Mouse (Mus musculus) cerebellum, adult 11 months (tissue): ENCODE data around the gene Mdfi.

Experiments
- DNase-seq: peaks from one replicate; pipeline ENCODE4 v3.0.0; 2022

Mdfi gene

DNA sequence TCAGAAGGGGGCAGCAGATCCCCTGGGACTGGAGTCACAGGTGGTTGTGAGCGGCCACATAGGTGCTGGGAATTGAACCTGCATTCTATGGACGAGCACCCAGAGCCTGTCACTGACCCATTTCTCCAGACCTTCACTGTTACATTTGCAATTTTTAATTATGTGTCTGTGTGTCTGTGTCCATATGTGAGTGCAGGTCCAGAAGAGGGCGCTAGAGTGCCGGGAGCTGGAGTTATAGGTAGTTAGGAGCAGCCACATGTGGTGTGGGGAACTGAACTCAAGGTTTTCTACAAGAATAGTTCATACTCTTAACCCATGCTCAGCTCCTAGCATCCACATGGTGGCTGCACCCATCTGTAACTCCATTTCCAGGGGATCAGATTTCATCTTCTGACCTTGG lies 37.5 kb downstream of the Mdfi start:
- DNase-seq = no peak

DNA sequence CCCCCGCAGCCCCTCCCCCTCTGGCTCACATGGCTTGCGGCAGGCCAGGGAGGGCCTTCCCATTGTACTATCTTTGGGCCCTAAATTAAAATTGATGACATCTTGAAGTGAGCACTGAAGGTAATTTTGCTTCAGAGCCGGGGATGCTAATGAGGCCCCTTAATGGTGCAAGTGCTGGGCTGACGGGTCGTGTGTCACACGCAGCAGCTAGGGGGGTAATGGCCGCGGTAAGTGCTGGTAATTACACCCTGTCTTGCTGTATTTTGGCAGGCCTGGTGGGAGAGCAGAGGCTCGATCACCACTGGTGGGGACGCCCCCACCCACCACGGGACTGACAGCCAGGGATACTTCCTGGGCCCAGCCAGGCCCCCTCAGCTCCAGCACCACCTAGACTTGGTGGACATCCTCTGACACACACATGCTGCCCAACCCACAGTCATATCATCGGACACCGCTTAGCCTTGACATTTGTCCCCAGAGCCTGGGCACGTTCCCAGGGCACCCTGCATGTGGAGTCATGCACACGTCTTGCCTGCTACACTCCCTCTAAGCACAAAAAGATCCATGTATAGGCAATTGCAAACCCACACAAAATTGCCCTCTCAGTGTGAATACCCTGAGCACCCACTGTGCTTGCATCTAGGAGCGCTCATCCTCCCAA lies 38.2 kb downstream of the Mdfi start:
- no peak for DNase-seq

DNA sequence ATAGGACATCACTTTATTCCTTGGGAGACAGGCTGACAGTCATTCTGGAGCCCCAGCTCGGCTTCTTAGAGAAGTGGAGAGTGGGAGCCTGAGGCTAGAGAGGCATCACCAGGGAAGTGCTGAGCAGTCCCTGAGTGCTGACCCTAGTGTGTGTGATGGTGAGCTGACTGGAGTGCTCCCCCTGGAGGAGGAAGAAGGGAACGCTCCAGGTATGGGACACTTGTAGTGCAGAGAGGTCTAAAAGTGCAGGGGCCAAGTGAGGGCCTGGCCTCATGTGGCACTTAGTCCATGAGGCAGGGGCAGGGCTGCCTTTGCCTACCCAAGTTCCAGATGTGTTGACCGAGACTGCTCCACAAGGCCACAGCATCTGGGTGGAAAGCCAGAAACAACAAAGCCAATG lies 39.0 kb downstream of the Mdfi start:
- DNase-seq = no peak

DNA sequence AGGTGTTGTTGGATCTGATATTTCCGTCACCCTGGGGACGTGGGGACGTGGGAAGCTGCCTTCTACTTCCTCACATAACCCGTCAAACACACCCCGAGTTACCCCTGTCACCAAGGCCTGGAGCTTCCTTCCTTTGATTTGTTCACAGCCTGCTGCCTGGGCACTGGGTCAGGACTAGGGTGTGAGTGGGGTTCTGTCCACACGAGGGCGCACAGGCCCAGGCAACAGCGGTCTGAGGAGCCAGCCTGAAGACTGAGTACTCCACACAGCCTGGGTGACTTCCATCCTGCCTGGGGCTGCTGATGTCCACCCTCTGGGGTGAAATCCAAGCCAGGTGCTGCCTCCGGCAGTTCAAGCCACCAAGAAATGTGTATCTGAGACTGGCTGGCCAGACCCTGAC lies 41.1 kb downstream of the Mdfi start:
- DNase-seq = peak; percentile 79

DNA sequence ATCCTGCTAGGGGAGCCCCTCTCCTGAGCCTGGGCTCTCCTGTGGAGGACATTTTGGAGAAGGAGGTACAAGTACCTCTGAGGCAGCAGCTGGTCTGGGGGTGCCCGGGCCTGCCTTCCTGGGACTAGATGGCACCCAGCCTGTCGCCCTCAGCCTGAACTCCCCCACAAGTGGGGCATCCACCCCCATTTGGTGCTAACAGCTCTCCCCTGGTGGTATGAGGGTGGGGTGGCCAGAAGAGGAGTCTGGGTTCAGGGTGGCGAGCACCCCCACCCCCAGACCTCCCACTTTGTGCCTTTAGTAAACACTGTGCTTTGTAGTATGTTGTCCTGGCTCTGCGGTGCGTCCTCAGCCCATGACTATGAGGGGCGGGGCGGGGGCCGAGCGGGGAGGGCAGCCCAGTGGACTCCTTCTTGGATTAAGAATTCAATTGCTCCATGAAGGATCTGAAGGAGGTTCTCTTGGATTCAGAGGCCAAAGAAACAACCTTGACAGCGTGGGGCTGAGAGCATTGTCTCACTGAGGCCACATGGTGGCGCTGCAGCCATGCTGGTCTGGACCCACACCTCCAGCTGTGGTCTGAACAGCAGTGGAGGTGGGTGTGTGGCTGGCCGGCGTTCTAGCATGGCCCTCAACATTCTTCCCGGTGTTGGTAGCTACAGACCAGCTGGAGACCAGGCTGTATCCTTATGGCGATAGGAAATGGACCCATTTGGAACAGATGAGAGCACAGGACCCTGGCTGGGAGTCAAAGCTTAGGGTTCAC lies 42.2 kb downstream of the Mdfi start:
- no peak for DNase-seq

DNA sequence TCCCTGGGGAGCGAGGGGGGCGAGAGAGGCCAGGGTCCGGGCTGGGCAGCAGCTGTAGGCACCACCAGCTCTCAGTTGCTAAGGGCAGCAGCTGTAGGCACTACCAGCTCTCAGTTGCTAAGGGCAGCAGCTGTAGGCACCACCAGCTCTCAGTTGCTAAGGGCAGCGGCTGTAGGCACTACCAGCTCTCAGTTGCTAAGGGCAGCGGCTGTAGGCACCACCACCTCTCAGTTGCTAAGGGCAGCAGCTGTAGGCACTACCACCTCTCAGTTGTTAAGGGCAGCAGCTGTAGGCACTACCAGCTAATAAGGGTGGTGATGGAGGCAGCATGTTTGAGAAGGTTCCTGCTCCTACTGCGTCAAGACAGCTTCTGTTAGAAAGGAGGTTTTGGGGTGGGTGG lies 45.5 kb downstream of the Mdfi start:
- DNase-seq = no peak

DNA sequence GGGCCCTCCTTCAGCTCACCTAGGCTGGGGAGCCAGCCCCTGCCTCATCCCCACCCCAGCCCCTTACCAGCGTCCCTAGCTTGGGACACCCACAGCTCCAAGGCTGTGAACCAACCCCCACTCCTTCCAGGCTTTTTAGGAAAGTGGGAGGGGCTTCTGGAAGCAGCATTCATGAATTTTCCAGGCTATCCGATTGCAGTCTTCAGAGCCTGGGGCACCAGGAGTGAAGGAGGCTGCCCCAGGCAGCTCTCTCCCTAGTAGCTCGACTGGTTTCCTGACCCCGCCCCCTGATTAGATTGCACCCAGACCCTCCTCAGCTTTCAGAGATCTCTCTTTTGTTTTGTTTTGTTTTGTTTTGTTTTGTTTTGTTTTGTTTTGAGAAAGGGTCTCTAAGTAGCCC lies 46.2 kb downstream of the Mdfi start:
- DNase-seq = no peak

DNA sequence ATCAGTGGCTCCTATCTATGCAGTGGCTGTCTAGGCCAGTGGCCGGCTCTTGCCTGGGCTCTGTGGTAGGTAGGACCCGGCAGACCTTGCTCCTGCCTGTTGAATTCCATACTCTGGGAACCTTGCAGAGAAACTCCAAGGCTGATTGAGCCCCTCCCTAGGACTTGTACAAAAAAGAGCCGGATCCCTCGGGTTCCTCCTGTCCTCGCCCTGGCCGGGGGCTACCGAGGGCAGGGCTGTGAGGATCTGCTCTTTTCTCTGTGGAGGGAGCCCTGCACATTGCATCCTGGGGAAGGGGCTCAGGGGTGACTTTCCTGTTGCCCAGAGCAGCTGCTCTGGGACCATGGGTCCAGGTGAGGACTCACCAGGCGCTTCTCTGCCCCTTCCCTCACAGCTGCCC lies 46.9 kb downstream of the Mdfi start:
- DNase-seq = no peak

DNA sequence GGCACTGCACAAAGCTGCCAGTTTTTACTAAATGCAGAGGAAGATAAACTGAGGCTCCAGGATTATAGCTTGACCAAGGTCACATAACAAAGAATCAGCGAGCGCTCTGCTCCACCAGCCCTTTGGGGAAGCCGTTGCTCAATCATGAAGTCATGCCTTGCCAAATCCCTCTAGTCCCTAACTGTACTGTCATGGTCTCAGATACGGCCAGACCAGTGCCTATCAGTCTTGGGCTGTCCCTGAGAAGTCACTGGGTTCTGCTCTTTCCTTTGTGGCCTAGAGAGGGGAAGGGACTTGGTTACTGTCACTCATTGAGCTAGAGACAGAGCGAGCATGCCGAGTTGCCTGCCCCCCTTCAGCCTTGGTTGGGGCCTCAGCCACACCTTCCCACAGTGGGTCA lies 50.1 kb downstream of the Mdfi start:
- DNase-seq = no peak

DNA sequence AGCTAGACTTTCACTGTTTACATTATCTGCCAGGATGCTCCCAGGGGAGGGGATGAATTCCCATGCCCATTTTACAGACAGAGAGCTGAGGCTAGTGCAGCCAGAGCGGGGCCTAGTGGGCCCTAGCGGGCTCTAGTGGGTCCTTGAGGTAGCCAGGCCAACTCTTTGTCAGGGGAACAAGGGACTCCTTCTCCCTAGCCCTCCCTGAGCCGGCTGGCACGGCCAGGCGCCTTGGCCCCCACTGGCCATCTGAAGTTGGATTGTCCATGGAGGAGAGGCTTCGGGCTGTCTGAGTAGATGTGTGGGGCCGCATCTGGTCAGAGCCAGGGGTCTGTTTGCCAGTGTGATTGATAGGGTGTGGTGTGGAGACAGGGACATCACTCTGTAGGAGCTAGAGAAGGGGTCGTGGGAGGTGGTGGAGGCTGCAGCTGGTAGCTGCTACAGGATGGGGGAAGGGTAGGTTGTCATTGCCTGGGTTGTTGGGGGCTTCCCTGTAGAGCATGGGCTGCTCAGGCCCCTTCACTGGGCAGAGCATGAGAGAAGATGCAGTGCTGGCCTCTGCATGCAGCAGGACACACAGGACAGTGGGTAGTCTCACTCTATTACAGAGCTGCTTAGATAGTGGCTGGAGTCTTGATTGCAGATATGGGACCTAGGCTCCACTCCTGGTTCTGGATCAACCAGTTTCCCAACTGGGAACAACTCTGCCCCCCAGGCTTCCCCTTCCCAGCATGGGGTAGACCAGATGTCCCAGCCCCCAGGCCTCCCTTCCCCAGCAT lies 50.9 kb downstream of the Mdfi start:
- DNase-seq = no peak

DNA sequence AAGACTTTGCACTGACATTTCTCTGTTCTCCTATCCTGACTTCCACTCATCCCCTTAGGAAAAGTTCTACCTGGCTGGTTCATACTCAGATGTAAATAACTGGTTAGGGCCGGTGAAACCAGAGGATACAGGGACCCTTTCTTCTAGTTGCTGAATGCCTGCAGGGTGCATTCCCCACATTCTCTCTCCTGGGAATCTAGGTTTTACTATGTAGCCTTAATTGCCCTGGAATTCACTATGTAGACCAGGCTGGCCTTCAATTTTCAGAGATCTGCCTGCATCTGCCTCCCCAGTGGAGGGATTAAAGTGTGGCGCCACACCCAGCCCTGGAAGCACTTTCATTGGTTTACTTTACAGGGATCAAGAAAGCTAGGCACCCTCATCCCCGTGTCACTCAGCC lies 52.0 kb downstream of the Mdfi start:
- DNase-seq = no peak

DNA sequence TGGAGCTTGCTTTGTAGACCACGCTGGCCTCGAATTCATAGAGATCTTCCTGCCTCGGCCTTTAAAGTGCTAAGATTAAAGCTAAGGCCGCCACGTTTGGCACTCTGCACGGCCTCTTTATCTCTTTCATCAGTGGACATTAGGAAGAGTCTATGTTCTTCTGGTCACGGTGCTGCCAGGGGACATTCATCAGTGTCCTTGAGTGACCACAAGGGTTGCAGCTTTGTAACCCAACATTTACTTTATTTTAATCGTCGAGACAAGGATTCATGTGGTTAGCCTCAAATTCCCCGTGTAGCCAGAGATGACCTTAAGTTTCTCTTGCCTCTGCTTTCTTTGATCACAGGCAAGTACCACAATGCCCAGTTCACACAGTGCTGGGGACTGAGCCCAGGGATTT lies 54.0 kb downstream of the Mdfi start:
- DNase-seq = no peak

DNA sequence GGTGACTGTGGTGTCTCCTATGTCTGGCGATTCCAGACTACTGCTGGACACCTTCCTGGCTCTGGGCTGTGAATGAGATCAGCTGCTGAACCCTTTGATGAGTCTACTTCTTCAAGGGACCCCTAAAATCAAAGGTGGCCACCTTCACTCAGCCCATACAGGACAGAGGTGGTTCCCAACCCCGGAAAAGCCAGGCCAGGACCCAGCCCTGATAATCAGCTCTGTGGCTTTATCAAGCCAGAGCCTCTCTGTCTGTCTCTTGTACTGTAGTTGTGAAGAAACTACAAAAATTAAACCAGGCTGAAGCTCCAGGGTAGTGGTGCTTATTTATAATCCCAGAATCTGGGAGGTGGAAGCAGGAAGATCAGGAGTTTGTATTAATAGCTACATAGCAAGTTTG lies 57.4 kb downstream of the Mdfi start:
- DNase-seq = no peak

DNA sequence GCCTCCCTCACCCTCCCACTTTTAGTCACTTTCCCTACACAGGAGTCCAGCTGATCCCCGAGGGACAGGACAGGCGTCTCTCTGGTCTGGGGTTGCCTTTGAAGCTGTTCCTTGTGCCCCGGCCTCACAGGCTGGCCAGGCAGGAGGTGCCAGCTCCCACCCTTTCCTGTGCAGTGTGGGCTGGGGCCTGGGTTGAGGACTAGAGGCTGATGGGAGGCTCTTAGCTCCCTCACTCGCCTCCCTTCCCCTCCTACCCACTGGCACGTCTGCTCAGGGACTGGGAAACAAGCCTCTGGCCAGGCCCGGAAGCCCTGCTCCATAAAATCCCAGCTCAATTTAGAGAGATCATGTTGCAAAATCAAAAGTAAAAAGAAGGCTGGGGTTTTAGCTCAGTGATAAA lies 60.9 kb downstream of the Mdfi start:
- DNase-seq = no peak

DNA sequence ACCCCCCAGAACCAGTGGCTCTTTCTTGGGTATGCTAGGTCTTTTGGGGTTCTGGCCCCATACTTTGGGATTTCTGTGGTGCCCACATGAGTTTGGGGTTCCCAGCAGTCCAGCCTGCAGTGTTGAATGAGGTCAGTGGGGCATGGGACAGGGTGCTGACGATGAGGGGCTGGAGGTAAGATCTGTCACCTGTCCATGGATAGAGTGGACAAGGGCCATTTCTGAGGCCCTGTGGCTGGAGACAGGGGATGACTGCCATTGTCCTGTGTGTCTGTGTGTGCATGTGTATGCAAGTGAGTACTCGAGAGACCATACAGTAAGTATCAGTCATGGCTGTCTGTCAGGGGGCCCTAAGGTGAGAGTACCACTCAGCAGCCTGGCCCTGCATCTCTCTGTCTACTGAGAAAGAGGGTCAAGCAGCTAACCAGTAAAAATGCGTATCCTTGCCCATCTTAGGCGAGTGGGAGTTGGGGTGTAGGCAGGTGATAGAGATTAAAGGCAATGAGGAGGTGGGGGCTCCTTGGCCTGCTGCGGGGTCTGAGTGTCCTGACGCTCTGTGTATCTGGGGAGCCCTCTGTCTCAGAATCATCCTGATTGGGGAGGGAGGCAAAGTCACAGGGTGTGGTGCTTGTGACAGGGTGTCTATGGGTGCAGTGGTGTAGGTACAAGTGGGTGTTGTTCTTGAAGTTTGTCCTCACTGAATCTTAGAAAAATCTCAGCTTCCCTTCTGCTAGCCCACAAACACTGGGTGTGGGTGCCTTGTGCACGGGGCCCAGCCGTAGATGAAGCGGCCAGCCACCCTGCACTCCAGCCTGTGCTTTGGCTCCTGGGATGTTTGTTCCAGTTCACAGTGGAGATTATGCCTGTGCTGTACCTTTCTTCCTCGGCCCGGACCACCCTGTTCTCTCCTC lies 64.8 kb downstream of the Mdfi start:
- DNase-seq = no peak

DNA sequence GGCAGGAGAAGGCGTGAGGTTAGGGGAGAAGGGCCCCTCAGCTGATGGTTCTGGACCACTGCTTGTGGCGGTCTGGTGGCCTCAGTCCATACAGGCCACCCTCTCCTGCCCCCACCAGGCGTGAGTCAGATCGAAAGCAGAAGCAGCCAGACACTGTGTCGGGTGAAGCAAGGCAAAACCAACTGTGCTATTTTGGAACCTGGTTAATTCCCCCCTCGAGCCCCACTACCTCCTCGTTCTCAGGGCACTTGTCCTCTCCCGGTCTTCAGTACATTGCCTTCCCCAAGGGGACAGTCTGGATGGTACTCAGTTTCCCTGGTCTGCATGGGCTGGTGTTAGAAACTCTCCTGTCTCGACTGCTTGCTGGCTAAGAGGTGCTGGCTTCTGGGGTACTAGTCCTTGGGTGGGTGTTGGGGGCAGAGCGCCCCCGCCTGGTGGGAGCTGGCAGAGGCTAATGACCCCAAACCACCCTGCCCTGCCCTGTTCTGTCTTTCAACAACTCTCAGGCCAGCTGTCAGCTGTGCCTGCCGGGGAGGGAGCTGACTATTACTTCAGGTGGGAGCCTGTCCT lies 65.7 kb downstream of the Mdfi start:
- no peak for DNase-seq

DNA sequence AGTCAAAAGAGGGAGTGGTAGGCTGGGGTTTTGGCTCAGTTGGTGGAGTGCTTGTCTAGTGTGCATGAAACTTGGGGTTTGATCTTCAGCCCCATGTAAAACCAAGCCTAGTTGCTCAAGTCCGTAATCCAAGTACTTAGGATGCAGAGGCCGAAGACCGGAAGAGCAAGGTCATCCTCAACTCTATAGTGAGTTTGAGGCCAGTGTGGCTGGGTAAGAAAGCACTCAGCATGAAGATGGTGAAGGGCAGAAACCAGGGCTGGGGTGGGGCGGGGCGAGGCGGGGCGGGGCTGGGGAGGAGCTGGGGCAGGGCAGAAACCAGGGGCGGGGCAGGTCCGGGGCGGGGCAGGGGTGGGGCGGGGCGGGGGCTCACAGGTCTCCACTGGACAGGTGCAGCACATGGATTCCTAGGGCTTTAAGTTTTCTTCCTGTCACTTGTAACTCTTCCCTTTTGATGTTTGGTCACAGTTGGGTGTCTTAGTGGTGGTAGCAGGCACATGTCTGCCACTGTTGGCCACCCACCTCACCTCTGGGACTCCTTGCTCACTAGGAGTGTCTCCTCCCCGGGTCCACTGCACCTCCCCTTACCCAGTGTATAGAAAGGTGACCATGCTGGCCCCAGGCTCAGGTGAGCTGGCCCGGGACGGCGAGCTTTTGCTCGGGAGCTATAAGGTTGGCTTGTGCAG lies 66.9 kb downstream of the Mdfi start:
- no peak for DNase-seq

DNA sequence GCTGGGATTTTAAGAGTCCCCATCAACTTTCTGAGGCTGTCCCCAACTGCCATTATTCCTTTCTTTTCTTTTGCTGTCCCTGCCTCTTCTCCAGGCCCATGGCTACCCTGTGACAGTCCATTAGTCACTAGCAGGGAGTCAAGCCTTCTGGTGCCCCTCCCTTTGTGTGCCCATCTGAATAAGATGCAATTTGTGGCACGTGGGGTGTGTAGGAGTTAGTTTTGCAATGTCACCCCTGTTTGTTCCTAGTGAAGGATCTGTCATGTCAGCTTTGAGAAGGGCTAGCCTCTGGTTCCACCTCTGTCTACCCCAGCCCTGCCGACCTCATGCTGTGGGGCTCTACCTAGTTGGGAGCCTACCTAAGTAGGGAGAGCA lies 67.4 kb downstream of the Mdfi start:
- no peak for DNase-seq

DNA sequence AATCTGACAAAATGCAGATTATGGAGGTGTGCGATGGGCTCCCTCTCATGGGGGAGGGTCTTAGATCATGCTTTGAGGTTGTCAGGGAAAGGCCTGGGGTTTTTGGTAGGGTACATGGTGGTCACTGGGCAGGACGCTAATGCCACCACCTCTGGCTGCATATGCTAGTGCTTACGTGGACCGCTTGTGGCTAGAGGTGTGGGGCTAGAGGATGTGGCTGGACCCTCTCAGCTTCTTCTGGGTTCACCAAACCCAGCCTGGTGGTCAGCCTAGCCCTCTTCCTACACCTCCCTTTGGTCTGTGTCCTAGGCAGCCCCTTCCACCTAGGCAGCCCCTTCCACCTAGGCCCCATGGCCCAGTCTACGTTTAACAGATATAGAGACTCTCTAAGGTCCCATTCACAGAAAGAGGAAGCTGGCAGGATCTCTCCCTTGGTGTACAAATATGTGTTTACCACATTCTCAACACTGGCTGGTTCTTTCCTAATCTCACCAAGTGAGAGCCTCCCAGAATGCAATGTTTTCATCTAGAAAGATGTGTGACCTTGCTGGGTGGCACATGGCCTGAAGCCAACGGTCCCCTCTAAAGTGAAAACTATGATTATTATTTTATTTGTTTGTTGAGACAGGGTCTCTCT lies 68.0 kb downstream of the Mdfi start:
- DNase-seq = no peak

DNA sequence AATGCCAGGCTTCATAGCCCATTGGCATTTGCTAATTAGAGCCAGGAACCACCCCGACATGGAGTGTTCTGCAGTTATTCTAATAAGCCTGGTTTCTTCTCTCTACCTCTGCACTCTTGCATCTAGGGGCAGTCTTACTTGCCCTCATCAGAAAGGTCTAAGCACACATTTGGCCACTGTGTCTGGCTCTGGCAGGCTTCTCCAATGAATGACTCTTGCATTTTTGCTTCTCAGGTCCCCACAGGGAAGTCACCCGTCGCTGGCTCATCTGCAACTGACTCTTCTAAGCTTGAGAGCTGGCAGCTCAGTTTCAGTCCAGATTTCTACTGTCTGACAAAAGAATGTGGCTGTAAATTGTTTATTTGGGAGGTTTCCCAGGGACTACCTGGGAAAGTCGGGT lies 68.5 kb downstream of the Mdfi start:
- DNase-seq = no peak
